Mouse (Mus musculus) T-cell, adult 2 months (primary cell): ENCODE measurements around the gene Ppp2ca.

Source experiments
- DNase-seq: peaks from one replicate; pipeline ENCODE4 v3.0.0; 2022; ENCODE audit warnings: low spot score

The Ppp2ca gene

GRCm38 (mm10) chr11:52098398-52098946 is at the start of gene Ppp2ca:
Ppp2ca (plus strand) TSS chr11:52098681.
- DNase-seq = peak; percentile 99

- no peak for DNase-seq
Observed at GRCm38 (mm10) chr11:52053371-52053770, 45.1 kb upstream of the Ppp2ca start.

GRCm38 (mm10) chr11:52054728-52055127 is 43.8 kb upstream of the Ppp2ca start:
- DNase-seq = no peak

GRCm38 (mm10) chr11:52056198-52056597 is 42.3 kb upstream of the Ppp2ca start:
- no peak for DNase-seq

- DNase-seq = no peak
Observed at GRCm38 (mm10) chr11:52059001-52059400, 39.5 kb upstream of the Ppp2ca start.

GRCm38 (mm10) chr11:52060315-52060714 is 38.2 kb upstream of the Ppp2ca start:
- DNase-seq = no peak

- no peak for DNase-seq
Observed at GRCm38 (mm10) chr11:52062406-52062805, 36.1 kb upstream of the Ppp2ca start.

- no peak for DNase-seq
Observed at GRCm38 (mm10) chr11:52064398-52064797, 34.1 kb upstream of the Ppp2ca start.

- peak; percentile 15 for DNase-seq
Observed at GRCm38 (mm10) chr11:52065841-52066240, 32.6 kb upstream of the Ppp2ca start.

- DNase-seq = no peak
Observed at GRCm38 (mm10) chr11:52071768-52072167, 26.7 kb upstream of the Ppp2ca start.

GRCm38 (mm10) chr11:52073528-52074170 is 24.8 kb upstream of the Ppp2ca start:
- DNase-seq = no peak

- no peak for DNase-seq
Observed at GRCm38 (mm10) chr11:52074626-52075470, 23.6 kb upstream of the Ppp2ca start.

- DNase-seq = peak; percentile 80
Observed at GRCm38 (mm10) chr11:52075794-52076633, 22.5 kb upstream of the Ppp2ca start.

GRCm38 (mm10) chr11:52076742-52077352 is 21.6 kb upstream of the Ppp2ca start:
- DNase-seq = no peak

- no peak for DNase-seq
Observed at GRCm38 (mm10) chr11:52077939-52078338, 20.5 kb upstream of the Ppp2ca start.

GRCm38 (mm10) chr11:52079978-52080377 is 18.5 kb upstream of the Ppp2ca start:
- DNase-seq = no peak

GRCm38 (mm10) chr11:52080656-52081055 is 17.8 kb upstream of the Ppp2ca start:
- DNase-seq = no peak

GRCm38 (mm10) chr11:52085857-52086203 is 12.7 kb upstream of the Ppp2ca start:
- DNase-seq = no peak

- DNase-seq = no peak
Observed at GRCm38 (mm10) chr11:52086204-52086864, 12.1 kb upstream of the Ppp2ca start.

- DNase-seq = no peak
Observed at GRCm38 (mm10) chr11:52089291-52089690, 9.2 kb upstream of the Ppp2ca start.

- DNase-seq = no peak
Observed at GRCm38 (mm10) chr11:52091261-52091660, 7.2 kb upstream of the Ppp2ca start.
